Mouse (Mus musculus) heart, postnatal 0 days (tissue): Measurements from ENCODE around the gene Pold2. TPM values are rescaled to one million over a fixed set of nuclear protein-coding genes. Genes with fewer than 3 reads are reported as not detected.

Source experiments
- ATAC-seq: fragments of 200-750 bp; cut with Nextera tagmentation; 2 replicates; pipeline ENCODE4 v1.8.0; 2017; ENCODE audit warnings: low read depth, moderate number of reproducible peaks, moderate library complexity; ENCODE audit not compliant: insufficient read depth
- DNase-seq: peaks from one replicate; pipeline ENCODE4 v3.0.0-alpha.2; 2016; ENCODE audit warnings: low spot score
- H3K27ac ChIP-seq: fragments of 300-500 bp; sonication (generic); 2 replicates; pipeline ENCODE4 v1.5.1; 2014; ENCODE audit warnings: low read depth, mild to moderate bottlenecking
- H3K27me3 ChIP-seq: fragments of 300-500 bp; sonication (generic); 2 replicates; pipeline ENCODE4 v1.6.1; 2014; ENCODE audit warnings: low read length, mixed read lengths; ENCODE audit not compliant: control insufficient read depth, insufficient read depth
- H3K36me3 ChIP-seq: fragments of 300-500 bp; sonication (generic); replicated peaks from 2 replicates; pipeline ENCODE4 v1.6.1; 2014; ENCODE audit warnings: low read length, mixed read lengths; ENCODE audit not compliant: control insufficient read depth, insufficient read depth
- H3K4me1 ChIP-seq: fragments of 300-500 bp; sonication (generic); 2 replicates; pipeline ENCODE4 v1.6.1; 2014; ENCODE audit warnings: antibody characterized with exemption; ENCODE audit not compliant: control insufficient read depth, insufficient read depth
- H3K4me2 ChIP-seq: fragments of 300-500 bp; sonication (generic); 2 replicates; pipeline ENCODE4 v1.6.1; 2014; ENCODE audit warnings: low read depth, mild to moderate bottlenecking, low read length, moderate library complexity
- H3K4me3 ChIP-seq: fragments of 300-500 bp; sonication (generic); 2 replicates; pipeline ENCODE4 v1.5.1; 2014; ENCODE audit warnings: low read depth, low read length
- H3K9ac ChIP-seq: fragments of 300-500 bp; sonication (generic); replicated peaks from 2 replicates; pipeline ENCODE4 v1.6.1; 2014; ENCODE audit warnings: low read depth, low read length, mixed read lengths
- H3K9me3 ChIP-seq: fragments of 300-500 bp; sonication (generic); replicated peaks from 2 replicates; pipeline ENCODE4 v1.6.1; 2016; ENCODE audit warnings: low read length; ENCODE audit not compliant: control insufficient read depth
- CTCF ChIP-seq: IDR thresholded peaks from 2 replicates; pipeline ENCODE4 v1.5.1; 2016; ENCODE audit warnings: antibody characterized with exemption, control low read depth, low read depth
- EP300 ChIP-seq: IDR thresholded peaks from 2 replicates; pipeline ENCODE4 v1.6.1; 2016; ENCODE audit warnings: antibody characterized with exemption, low read depth
- WGBS: fragments of 180-500 bp; shearing (Covaris S2); extraction: QIAGEN DNeasy Blood & Tissue Kit; methylation state at CpG from one replicate; pipeline ENCODE4 v1.1.7; 2014; 5-methylcytosine and 5-hydroxymethylcytosine counted together
- polyA plus RNA-seq: library from polyadenylated mRNA; unstranded; fragments of >200 nt; fragmentation: Nextera tagmentation; extraction: Ambion mirVana; gene quantifications from 2 replicates; pipeline ENCODE4 v1.2.1, GENCODE M21; 2015
- total RNA-seq: library from RNA; depleted of rRNA; stranded (reverse); fragments of >200 nt; gene quantifications from 2 replicates; pipeline ENCODE4 v1.2.3, GENCODE M21; 2014; ENCODE audit warnings: low replicate concordance

Pold2 gene
- total and polyA plus RNA-seq, 2 experiments from 2014 or later, result 23.9 to 54.6 TPM

GRCm38 (mm10) chr11:5862394-5863105 lies 15.5 kb downstream of the Pold2 start:
- H3K27ac ChIP-seq, result no peak overlapping the region
- DNase-seq, result no peak

DNA sequence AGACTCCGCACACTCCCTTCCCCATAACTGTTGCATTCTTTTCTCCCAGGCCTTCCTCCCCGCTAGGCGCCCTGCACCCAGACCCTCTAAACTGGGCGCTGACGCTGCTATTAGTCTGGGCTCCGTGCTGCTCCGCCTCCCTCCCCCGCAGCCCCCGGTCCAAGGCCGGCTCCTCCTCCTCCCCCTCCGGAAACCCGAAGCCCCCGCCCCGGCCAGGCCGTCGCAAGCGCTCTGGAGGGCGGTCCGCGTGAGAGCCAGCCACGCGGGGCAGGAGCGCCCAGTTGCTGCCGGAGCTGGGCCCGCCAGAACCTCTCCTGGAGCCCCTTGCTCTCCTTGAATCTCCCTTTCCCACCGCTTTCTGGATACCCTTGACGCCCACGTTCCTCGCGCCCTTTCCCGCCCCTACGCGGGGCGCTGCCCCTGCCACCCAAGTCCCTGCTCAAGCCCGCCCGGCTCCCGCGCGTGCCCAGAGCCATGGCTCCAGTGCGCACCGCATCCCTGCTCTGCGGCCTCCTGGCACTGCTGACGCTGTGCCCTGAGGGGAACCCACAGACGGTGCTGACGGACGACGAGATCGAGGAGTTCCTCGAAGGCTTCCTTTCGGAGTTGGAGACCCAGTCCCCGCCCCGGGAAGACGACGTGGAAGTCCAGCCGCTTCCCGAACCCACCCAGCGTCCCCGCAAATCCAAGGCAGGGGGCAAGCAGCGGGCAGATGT lies 16.3 kb downstream of the Pold2 start, which contains the start of gene Aebp1:
TSS of gene Aebp1 (plus strand) at position 270 of the 716 bp plus-strand sequence.
- no peak within 1 kb of the TSS for H3K27ac ChIP-seq
- 2% methylated on average over 54 of the region's 59 CpGs for WGBS
- ATAC-seq (peak; percentile 70), DNase-seq (peak; percentile 16)
- no peaks in the 10 kb centered on the region for H3K36me3 ChIP-seq
- H3K9me3 ChIP-seq, result no peaks in the 10 kb centered on the region
- 0 out of 2 replicates have a peak, but pooled peaks cover 9% of the 10 kb centered on the region for H3K27me3 ChIP-seq
- TF ChIP-seq CTCF (no peak), EP300 (no peak)
- peak within 1 kb of the TSS; percentile 45 for H3K4me3 ChIP-seq
- 0 out of 2 replicates have a peak, but pooled peaks cover 15% of the 10 kb centered on the region for H3K4me1 ChIP-seq
- peak within 1 kb of the TSS; percentile 27 for H3K9ac ChIP-seq
- peak within 1 kb of the TSS; percentile 64 for H3K4me2 ChIP-seq

More at GRCm38 (mm10) chr11:5862394-5863105, 15.5 kb downstream of the Pold2 start:
- Histone ChIP-seq H3K9ac (0 out of 2 replicates have a peak overlapping the region, but pooled peaks have one; percentile 27), H3K4me1 (0 out of 2 replicates have a peak, but pooled peaks cover 15% of the 10 kb centered on the region), H3K4me3 (peak overlapping the region; percentile 45), H3K36me3 (no peaks in the 10 kb centered on the region), H3K27me3 (0 out of 2 replicates have a peak, but pooled peaks cover 9% of the 10 kb centered on the region), H3K9me3 (no peaks in the 10 kb centered on the region), H3K4me2 (peak overlapping the region; percentile 64)
- 19% methylated on average over 15 of the region's 15 CpGs for WGBS
- TF ChIP-seq CTCF (no peak), EP300 (no peak)
- peak; percentile 32 for ATAC-seq

GRCm38 (mm10) chr11:5860639-5861038 lies 17.5 kb downstream of the Pold2 start:
- WGBS, result 64% methylated on average over 6 of the region's 6 CpGs
- H3K4me1 ChIP-seq, result 0 out of 2 replicates have a peak, but pooled peaks cover 15% of the 10 kb centered on the region
- H3K4me2 ChIP-seq, result no peak overlapping the region
- TF ChIP-seq EP300, result no peak
- TF ChIP-seq CTCF, result no peak
- H3K4me3 ChIP-seq, result no peak overlapping the region
- H3K27me3 ChIP-seq, result 0 out of 2 replicates have a peak, but pooled peaks cover 9% of the 10 kb centered on the region
- ATAC-seq, result no peak
- no peaks in the 10 kb centered on the region for H3K36me3 ChIP-seq
- DNase-seq, result no peak
- H3K9ac ChIP-seq, result no peak overlapping the region
- H3K27ac ChIP-seq, result no peak overlapping the region
- no peaks in the 10 kb centered on the region for H3K9me3 ChIP-seq

DNA sequence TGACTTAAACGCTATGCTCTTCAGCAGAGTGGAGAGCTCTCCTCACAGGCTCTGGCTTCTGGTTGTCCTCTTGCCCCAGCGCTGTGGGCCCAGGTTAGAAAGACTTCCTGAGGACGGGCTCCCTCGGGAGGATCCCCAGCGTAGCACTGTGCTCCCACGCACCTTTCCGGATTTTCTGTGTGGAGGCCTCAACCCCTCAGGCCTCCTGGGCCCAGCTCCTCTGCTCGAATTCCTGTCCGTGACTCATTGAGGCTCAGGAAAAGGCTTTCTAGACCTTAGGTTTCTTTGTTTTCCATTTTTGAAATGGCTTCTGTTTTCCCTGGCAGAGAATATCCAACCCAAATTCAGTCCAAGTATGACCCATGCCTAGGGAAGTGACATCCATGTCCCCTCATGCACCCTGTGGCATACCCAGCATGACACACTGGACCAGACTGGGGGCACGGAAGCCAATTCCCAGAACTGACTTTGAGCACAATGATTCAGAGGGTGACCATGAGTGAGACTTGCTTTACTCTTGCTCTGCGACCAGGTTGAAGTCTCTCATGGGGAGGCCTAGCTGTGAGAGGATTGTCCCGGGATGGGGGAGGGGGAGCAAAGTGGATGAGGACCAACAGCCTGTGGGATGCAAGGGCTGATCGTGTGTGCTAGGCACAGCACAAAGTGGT lies 18.1 kb downstream of the Pold2 start:
- Histone ChIP-seq H3K4me3 (no peak overlapping the region), H3K27me3 (0 out of 2 replicates have a peak, but pooled peaks cover 9% of the 10 kb centered on the region), H3K4me2 (no peak overlapping the region), H3K27ac (peak overlapping the region; percentile 17; the same call in 1 of the 2 replicates), H3K4me1 (0 out of 2 replicates have a peak, but pooled peaks cover 15% of the 10 kb centered on the region), H3K9ac (no peak overlapping the region), H3K36me3 (no peaks in the 10 kb centered on the region), H3K9me3 (no peaks in the 10 kb centered on the region)
- ATAC-seq (no peak), DNase-seq (no peak)
- no peak for TF ChIP-seq CTCF
- no peak for TF ChIP-seq EP300
- WGBS, result 82% methylated on average over 13 of the region's 13 CpGs

DNA sequence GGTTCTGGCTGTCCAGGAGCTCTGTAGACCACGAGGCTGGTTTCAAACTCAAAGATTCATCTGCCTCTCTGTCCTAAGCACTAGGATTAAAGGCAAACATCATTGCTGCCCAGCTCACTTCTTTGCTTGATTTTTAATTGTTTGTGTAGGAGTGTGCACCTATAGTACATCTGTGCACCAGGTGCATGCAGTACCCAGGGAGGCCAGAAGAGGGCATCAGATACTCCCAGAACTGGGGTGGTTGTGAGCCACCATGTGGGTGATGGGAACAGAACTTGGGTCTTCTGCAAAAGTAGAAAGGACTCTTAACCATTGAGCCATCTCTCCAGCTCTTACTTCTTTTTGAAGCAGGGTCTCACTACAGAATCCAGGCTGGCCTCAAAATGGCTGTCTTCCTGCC lies 19.4 kb downstream of the Pold2 start:
- ATAC-seq, result no peak
- Histone ChIP-seq H3K36me3 (no peaks in the 10 kb centered on the region), H3K9ac (no peak overlapping the region), H3K4me1 (0 out of 2 replicates have a peak, but pooled peaks cover 15% of the 10 kb centered on the region), H3K4me3 (no peak overlapping the region), H3K27me3 (0 out of 2 replicates have a peak, but pooled peaks cover 9% of the 10 kb centered on the region), H3K27ac (no peak overlapping the region), H3K4me2 (no peak overlapping the region), H3K9me3 (no peaks in the 10 kb centered on the region)
- no peak for DNase-seq
- TF ChIP-seq CTCF, result peak; percentile 13; the same call in 1 of the 2 replicates
- TF ChIP-seq EP300, result no peak
- WGBS, result 70% methylated on average over 1 of the region's 1 CpGs
